Mouse (Mus musculus) bone marrow macrophage, adult 2 months (primary cell): ENCODE measurements at regions not wholly inside any gene's neighbourhood (a gene's known extent, or its start where the extent isn't known, plus 50 kb on each side); places are given as distances from the start of the nearest gene placed in this dataset.
A peak's percentile ranks its signal among the peaks of the same experiment; 100 is the strongest.
"Not testable (repeated sequence)": the region's sequence is repeated elsewhere in the genome, so short reads cannot be mapped to it uniquely, and the experiment has no call there.

Source experiments
- H3K27ac ChIP-seq: 2 replicates; pipeline ENCODE4 v1.5.1; 2012; ENCODE audit warnings: low read depth, low read length; ENCODE audit not compliant: insufficient read depth
- H3K4me1 ChIP-seq: 2 replicates; pipeline ENCODE4 v1.6.1; 2012; ENCODE audit warnings: low read length; ENCODE audit not compliant: control insufficient read depth, insufficient read depth
- H3K4me3 ChIP-seq: 2 replicates; pipeline ENCODE4 v1.5.1; 2012; ENCODE audit warnings: mild to moderate bottlenecking, low read length, moderate library complexity; ENCODE audit not compliant: insufficient read depth
- CTCF ChIP-seq: IDR thresholded peaks from 2 replicates; pipeline ENCODE4 v1.5.1; 2012; ENCODE audit warnings: low read depth, mild to moderate bottlenecking, low read length, moderate library complexity
- POLR2A ChIP-seq: IDR thresholded peaks from 2 replicates; pipeline ENCODE4 v1.6.1; 2012; ENCODE audit warnings: mild to moderate bottlenecking, low read depth, low read length, borderline replicate concordance

- H3K27ac ChIP-seq, H3K4me1 ChIP-seq: not testable (repeated sequence)
Measured at GRCm38 (mm10) chr17:93067850-93068249, 131.0 kb upstream of the Adcyap1 start.

GRCm38 (mm10) chr17:93068489-93068888 lies 130.3 kb upstream of the Adcyap1 start:
- Histone ChIP-seq H3K4me3 (no peak overlapping the region), H3K4me1 (no peaks in the 10 kb centered on the region), H3K27ac (no peak overlapping the region)
- TF ChIP-seq CTCF, result no peak
- no peak for TF ChIP-seq POLR2A

More at GRCm38 (mm10) chr17:93067850-93068249, 131.0 kb upstream of the Adcyap1 start:
- peak overlapping the region; percentile 37 for H3K4me3 ChIP-seq

DNA sequence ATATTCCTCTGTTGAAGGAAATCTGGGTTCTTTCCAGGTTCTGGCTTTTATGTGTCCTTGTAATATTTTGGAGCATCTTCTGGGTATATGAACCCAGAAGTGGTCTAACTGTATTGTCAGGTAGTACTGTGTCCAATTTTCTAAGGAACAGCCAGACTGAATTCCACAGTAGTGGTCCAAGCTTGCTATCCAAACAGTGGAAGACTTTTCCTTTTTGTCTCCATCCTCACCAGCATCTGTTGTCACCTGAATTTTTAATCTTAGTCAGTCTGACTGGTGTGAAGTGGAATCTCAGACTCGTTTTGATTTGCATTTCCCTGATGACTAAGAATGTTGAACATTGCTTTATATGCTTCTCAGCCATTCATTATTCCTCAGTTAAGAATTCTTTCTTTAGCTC lies 114.8 kb upstream of the Adcyap1 start:
- H3K4me3 ChIP-seq, result no peak overlapping the region
- TF ChIP-seq CTCF (no peak), POLR2A (no peak)

GRCm38 (mm10) chr17:93104516-93104915 lies 94.3 kb upstream of the Adcyap1 start:
- no peak overlapping the region for H3K4me3 ChIP-seq
- no peak overlapping the region for H3K27ac ChIP-seq
- H3K4me1 ChIP-seq, result no peaks in the 10 kb centered on the region
- TF ChIP-seq CTCF (no peak), POLR2A (no peak)

More for the DNA sequence above, 114.8 kb upstream of the Adcyap1 start:
- Histone ChIP-seq H3K27ac (no peak overlapping the region), H3K4me1 (no peaks in the 10 kb centered on the region)

DNA sequence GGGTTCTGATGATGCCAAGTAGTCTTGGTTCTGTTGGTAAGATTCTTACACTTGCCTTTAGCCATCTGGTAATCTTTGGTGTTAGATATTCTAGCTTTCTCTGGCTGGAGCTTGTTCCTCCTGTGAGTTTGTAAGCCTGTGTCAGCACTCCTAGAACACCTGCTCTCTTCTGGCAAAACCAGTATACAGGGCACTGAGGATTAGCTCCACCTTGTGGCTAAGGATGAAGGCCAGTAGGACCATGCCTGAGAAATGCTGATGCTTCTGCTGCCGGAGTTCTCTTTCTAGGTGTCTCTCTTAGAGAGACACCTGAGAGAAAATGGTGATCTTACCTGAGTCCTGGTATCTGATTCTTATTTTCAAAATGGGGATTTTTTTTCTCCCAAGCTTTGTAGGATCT lies 58.8 kb upstream of the Adcyap1 start:
- H3K4me3 ChIP-seq, result no peak overlapping the region
- no peak for TF ChIP-seq POLR2A
- no peak for TF ChIP-seq CTCF
- H3K27ac ChIP-seq, result no peak overlapping the region
- H3K4me1 ChIP-seq, result no peaks in the 10 kb centered on the region

- TF ChIP-seq CTCF (no peak), POLR2A (no peak)
- H3K27ac ChIP-seq, result no peak overlapping the region
- no peak overlapping the region for H3K4me3 ChIP-seq
- H3K4me1 ChIP-seq, result no peaks in the 10 kb centered on the region
Measured at GRCm38 (mm10) chr17:93141125-93141524, 57.7 kb upstream of the Adcyap1 start.
